Mouse (Mus musculus) T-helper 2 cell (primary cell): Measurements from ENCODE around the gene Fam131b.

ENCODE experiments used
- in situ Hi-C: fragments of 300-600 bp; cut with MboI, MseI; formaldehyde crosslinking; loops from one replicate; pipeline ENCODE4 v1.15.1; 2025; ENCODE audit warnings: high pct_unique_total_duplicates

Fam131b gene

GRCm38 (mm10) chr6:42355794-42356600 is 31.6 kb upstream of the Fam131b start:
- in situ Hi-C loops = no loop called here

GRCm38 (mm10) chr6:42355366-42355765 is 30.9 kb upstream of the Fam131b start:
- in situ Hi-C loops = no loop called here

GRCm38 (mm10) chr6:42354076-42355019 is 29.9 kb upstream of the Fam131b start:
- in situ Hi-C loops = no loop called here

DNA sequence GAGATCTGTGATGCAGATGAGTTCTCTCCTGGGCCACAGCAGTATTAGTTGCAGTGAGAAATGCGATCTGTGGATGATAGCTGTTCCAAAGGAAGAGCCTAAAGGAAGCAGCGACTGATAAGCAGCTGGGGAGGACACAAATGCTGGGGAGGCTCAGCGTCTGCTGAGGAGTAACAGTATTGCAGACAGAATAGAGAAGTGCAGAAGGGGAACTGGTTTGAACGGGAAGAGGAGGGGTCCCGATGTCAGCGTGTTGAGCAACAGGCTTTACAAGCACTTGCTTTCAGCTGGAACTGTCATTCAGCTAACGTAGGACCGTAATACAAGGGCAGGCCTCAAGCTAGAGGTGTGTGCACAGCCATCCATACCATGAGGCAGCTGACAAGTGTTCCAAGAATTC is 28.7 kb upstream of the Fam131b start:
- in situ Hi-C loops = no loop called here

GRCm38 (mm10) chr6:42352486-42352846 is 28.0 kb upstream of the Fam131b start:
- in situ Hi-C loops = no loop called here

DNA sequence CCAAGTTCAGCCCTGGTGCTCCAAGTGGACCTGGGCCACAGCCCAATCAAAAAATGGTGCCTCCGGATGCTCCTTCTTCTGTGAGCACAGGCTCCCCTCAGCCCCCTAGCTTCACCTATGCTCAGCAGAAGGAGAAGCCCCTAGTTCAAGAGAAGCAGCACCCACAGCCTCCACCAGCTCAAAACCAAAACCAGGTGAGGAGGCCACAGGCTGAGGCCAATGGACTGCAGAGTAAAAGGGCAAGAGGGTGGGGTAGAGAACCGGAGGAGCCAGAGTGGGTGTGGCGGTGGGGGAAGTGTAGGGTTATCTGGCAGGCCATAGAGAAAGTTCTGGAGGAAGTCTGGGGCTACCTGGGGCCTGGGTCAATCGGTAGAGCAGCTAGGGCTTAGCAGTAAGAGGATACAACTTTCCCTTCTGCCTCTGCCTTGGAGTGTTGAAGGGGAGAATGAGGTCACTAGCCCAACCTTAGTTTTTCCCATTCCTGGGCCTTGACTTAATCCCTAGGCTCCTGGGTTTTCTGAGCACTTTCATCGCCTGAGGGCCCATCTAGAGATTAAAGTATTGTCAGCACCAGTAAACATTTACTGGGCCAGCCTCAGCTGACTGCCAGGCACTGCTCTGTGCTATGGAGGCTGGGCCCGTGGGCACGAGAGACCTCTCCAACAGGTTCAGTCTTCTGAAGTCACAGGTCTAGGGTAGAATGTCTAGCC is 27.5 kb upstream of the Fam131b start:
- in situ Hi-C loops = no loop called here

DNA sequence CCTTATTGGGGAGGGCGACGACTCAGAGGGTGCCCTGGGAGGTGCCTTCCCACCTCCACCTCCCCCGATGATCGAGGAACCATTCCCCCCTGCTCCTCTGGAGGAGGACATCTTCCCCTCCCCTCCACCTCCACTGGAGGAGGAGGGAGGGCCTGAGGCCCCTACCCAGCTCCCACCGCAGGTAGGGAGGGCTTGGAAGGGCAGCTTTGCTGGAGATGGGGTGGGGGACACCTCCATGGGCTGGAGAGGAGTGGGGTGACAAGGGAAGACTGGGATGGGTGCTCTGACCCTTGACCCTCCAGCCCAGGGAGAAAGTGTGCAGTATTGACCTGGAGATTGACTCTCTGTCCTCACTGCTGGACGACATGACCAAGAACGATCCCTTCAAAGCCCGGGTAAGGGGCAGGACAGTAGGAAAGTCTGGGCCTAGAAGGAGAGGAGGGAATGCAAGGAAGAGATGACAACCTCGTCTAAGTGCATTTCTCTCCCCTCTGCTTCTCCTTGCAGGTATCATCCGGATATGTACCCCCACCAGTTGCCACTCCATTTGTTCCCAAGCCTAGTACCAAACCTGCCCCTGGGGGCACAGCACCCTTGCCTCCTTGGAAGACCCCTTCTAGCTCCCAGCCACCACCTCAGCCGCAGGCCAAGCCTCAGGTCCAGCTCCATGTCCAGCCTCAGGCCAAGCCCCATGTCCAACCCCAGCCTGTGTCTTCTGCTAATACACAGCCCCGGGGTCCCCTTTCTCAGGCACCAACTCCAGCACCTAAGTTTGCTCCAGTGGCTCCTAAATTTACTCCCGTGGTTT is 26.7 kb upstream of the Fam131b start:
- in situ Hi-C loops = no loop called here

GRCm38 (mm10) chr6:42350021-42350967 is 25.9 kb upstream of the Fam131b start:
- in situ Hi-C loops = no loop called here

- in situ Hi-C loops = no loop called here
Measured at GRCm38 (mm10) chr6:42349426-42350020, 25.1 kb upstream of the Fam131b start, which contains the start of gene Zyx. TSS of gene Zyx (plus strand) at chr6:42349630.

DNA sequence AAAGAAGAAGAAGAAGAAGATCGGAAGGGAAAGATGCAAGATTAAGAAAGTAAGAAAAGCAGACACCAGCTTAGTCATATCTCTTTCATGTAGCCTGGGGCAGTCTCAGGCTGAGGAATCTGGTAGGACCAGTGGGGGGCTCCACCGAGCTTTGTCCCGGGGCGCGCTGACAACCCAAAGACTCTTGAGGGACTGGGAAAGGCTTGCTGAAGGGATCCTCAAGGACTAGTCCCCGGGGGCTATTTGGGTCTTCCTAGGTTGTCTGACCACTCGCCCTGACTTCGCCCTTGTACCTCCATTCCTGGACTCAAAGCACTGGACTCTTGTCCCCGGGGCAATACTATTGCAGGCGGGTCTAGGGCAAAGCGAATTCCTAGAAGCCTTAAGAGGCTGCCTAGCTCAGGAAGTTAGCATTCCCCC is 24.6 kb upstream of the Fam131b start:
- in situ Hi-C loops = no loop called here

DNA sequence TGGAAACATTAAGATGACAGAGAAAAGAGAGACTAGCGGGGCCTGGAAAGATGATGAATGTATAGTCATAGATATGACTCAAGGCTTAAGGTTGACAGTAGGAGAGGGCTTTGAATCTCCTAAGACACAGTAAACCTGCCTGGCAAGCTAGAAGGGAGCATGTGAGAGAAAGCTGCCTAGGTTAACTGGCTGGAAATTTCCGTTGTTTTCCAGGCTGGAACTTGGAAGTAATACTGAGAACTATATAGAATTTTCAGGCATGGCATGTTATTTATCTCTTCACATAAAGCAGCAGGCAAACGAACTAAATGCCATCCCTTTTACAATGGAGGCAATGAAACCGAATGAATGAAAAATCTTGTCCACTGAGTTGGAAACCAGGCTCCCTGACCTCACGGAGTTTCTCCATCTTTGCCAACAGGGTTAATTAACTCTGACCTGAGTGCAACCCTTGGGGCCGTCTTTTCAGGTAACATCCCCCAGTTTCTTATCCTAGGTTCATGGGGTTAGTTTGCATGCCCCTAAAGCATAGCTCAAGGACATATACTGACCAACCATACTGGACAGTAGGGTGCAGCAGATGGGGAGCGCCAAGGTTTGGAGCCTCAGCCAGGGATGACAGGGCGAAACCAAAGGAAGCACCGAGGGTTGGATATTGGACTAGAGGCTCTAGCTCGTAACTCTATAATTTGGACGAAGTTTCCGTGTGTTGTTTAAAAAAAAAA is 24.0 kb upstream of the Fam131b start:
- in situ Hi-C loops = no loop called here

DNA sequence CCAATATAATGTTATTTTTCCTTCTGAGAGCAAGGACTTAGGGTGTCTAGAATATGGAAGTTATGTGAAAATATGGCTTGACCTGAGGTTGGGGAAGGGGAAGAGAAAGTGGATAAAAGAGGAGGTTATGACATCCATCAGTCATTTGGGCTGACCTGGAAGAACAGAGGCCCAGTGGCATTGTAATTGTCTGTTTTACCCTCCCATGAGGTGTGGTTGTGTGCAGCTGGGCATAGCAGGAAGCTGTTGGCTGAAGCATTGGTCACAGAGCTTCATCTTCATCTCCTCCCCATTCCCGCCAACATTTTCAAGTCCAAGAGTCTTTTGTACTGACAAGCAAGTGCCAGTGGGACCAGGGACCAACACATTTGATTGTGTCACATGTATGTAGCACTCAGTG is 19.8 kb upstream of the Fam131b start:
- in situ Hi-C loops = no loop called here

DNA sequence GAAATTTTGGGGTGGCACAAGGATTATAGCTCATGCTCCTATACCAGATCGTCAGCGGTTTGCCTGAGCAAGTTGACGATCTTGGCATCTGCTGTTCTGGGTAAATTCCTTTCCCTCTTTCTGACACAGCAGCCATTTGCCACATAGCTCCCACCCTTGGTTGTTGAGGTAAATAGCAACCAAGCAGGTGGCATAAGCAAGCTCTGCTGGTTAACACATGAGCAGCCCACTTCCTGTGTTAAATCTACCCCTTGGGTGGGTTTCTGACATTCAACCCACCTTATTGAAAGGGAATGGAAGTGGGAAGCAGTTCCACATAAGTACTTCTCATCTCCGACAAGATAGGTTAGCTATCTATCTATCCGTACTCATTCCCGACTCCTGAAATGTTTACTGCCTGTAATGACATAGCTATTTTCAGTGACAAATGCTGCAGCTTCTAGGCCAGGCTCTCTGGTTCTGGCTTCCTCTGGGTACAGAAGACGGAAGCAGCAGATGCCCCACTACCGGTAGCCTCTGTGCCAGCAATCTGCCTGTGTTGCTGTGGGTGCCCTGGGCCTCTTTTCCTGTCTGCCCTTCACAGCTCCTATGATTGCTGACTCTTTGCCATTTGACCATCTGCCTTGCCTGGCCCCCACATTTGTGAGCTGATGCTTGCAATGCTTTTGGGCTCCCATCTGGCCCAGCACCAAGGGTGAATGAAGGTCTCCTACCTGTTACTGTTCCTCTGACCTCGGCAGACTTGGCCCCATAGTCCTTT is 19.1 kb upstream of the Fam131b start:
- in situ Hi-C loops = no loop called here

DNA sequence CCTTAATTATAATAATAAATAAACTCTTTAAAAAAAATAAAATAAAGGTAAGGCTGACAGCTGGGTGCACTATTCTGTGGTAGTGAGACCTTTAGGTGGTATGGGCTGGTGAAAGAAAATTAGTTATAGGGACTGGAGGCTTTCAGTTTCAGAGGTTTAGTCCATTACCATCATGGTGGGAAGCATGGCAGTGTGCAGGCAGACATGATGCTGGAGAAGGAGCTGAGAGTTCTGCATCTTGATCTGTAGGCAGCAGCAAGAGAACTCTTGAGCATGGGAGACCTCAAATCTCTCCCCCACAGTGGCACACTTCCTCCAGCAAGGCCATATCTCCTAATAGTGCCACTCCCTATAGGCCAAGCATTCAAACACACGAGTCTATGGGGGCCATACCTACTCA is 17.7 kb upstream of the Fam131b start:
- in situ Hi-C loops = no loop called here

DNA sequence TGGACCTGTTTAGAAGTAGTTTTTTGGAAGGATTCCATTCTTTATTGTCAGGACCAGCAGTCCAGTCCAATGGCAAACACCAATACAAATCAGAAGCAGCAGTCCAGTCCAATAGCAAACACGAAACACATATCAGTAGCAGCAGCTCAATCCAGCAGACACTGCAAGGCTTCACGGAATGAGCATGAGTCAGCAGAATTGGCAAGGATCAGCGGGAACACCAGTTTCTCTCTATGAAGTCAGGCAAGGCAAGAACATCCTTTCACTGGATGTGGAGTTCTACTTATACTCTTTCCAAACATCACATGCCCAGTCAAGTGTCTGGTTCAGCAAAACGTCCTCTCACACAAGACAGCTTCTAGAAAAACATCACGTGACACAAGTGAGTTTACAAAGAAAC is 15.5 kb upstream of the Fam131b start:
- in situ Hi-C loops = no loop called here

- in situ Hi-C loops = no loop called here
Measured at GRCm38 (mm10) chr6:42339189-42339588, 14.7 kb upstream of the Fam131b start.

- in situ Hi-C loops = no loop called here
Measured at GRCm38 (mm10) chr6:42330946-42331345, 6.5 kb upstream of the Fam131b start.

DNA sequence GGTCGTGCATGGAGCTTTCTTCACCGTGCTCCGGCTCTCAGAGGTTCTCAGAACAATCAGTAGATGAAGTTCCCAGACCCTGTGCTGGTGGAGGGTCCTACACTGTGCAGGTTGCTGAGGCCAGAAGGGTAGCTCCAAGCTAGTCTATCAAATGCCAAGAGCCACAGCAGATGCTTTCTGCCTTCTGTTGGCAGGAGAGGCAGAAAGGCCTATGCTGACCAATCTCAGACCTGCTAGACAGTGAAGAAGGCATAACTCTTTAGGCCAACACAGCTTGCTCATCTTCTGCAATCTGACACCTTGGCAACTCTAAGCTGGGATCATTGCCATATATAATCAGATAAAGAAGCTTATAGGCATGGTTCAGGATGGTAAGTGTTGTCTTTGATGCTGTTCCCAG is 5.8 kb upstream of the Fam131b start:
- in situ Hi-C loops = no loop called here
